Mouse (Mus musculus) midbrain, embryonic 12.5 days (tissue): Measurements from ENCODE around the gene Zdhhc11. TPM values are rescaled to one million over a fixed set of nuclear protein-coding genes. Genes with fewer than 3 reads are reported as not detected.
A peak's percentile ranks its signal among the peaks of the same experiment; 100 is the strongest.
"Not testable (repeated sequence)": the region's sequence is repeated elsewhere in the genome, so short reads cannot be mapped to it uniquely, and the experiment has no call there.

Experiments
- ATAC-seq: fragments of 200-750 bp; cut with Nextera tagmentation; 2 replicates; pipeline ENCODE4 v1.8.0; 2017; ENCODE audit warnings: low read depth, moderate TSS enrichment, moderate library complexity; ENCODE audit not compliant: low FRiP score
- H3K27ac ChIP-seq: fragments of 300-500 bp; sonication (generic); replicated peaks from 2 replicates; pipeline ENCODE4 v1.5.1; 2016; ENCODE audit warnings: mild to moderate bottlenecking
- H3K27me3 ChIP-seq: fragments of 300-500 bp; sonication (generic); 2 replicates; pipeline ENCODE4 v1.6.1; 2016; ENCODE audit warnings: mild to moderate bottlenecking
- H3K36me3 ChIP-seq: fragments of 300-500 bp; sonication (generic); 2 replicates; pipeline ENCODE4 v1.6.1; 2016
- H3K4me1 ChIP-seq: fragments of 300-500 bp; sonication (generic); 2 replicates; pipeline ENCODE4 v1.6.1; 2016
- H3K4me2 ChIP-seq: fragments of 300-500 bp; sonication (generic); replicated peaks from 2 replicates; pipeline ENCODE4 v1.6.1; 2016; ENCODE audit warnings: mild to moderate bottlenecking, moderate library complexity
- H3K4me3 ChIP-seq: fragments of 300-500 bp; sonication (generic); 2 replicates; pipeline ENCODE4 v1.5.1; 2016; ENCODE audit warnings: mild to moderate bottlenecking
- H3K9ac ChIP-seq: fragments of 300-500 bp; sonication (generic); replicated peaks from 2 replicates; pipeline ENCODE4 v1.6.1; 2016; ENCODE audit warnings: mild to moderate bottlenecking, moderate library complexity
- H3K9me3 ChIP-seq: fragments of 300-500 bp; sonication (generic); 2 replicates; pipeline ENCODE4 v1.6.1; 2016; ENCODE audit warnings: mild to moderate bottlenecking
- WGBS: fragments of 180-500 bp; shearing (Covaris S2); methylation state at CpG from one replicate; pipeline ENCODE4 v1.1.7; 2016; 5-methylcytosine and 5-hydroxymethylcytosine counted together
- polyA plus RNA-seq: library from polyadenylated mRNA; unstranded; fragments of >200 nt; fragmentation: Nextera tagmentation; extraction: Ambion mirVana; gene quantifications from 2 replicates; pipeline ENCODE4 v1.2.1, GENCODE M21; 2016

Zdhhc11 gene
- polyA plus RNA-seq, 1 experiment from 2014 or later: not detected

- peaks cover 13% of the 10 kb centered on the region; the same call in 1 of the 2 replicates for H3K4me1 ChIP-seq
- no peaks in the 10 kb centered on the region for H3K9me3 ChIP-seq
- H3K27me3 ChIP-seq: peaks cover 53% of the 10 kb centered on the region
- peak; percentile 94 for ATAC-seq
- peak within 1 kb of the TSS; percentile 95 for H3K4me2 ChIP-seq
- H3K4me3 ChIP-seq: peak within 1 kb of the TSS; percentile 53
- H3K27ac ChIP-seq: peak within 1 kb of the TSS; percentile 54; the same call in 1 of the 2 replicates
- under 1% methylated on average over 50 of the region's 56 CpGs for WGBS
- H3K36me3 ChIP-seq: no peaks in the 10 kb centered on the region
- H3K9ac ChIP-seq: peak within 1 kb of the TSS; percentile 43
Observed at GRCm38 (mm10) chr13:74008948-74009718, 45.5 kb downstream of the Zdhhc11 start, which contains the start of gene Tppp. Tppp (plus strand) TSS chr13:74009407.

GRCm38 (mm10) chr13:74009791-74010614, 46.4 kb downstream of the Zdhhc11 start:
- Histone ChIP-seq H3K27me3 (peaks cover 59% of the 10 kb centered on the region), H3K4me2 (peak overlapping the region; percentile 95)
- peak; percentile 67 for ATAC-seq

GRCm38 (mm10) chr13:74010678-74011077, 47.0 kb downstream of the Zdhhc11 start:
- H3K36me3 ChIP-seq: no peaks in the 10 kb centered on the region
- 18% methylated on average over 3 of the region's 3 CpGs for WGBS
- peak overlapping the region; percentile 95 for H3K4me2 ChIP-seq
- H3K4me3 ChIP-seq: peak overlapping the region; percentile 53
- 0 out of 2 replicates have a peak, but pooled peaks have one; percentile 17 for ATAC-seq
- peaks cover 13% of the 10 kb centered on the region; the same call in 1 of the 2 replicates for H3K4me1 ChIP-seq
- peak overlapping the region; percentile 54 for H3K27ac ChIP-seq
- peak overlapping the region; percentile 43; the same call in 1 of the 2 replicates for H3K9ac ChIP-seq
- no peaks in the 10 kb centered on the region for H3K9me3 ChIP-seq
- H3K27me3 ChIP-seq: peaks cover 59% of the 10 kb centered on the region

More at GRCm38 (mm10) chr13:74009791-74010614, 46.4 kb downstream of the Zdhhc11 start:
- peak overlapping the region; percentile 53 for H3K4me3 ChIP-seq
- peaks cover 13% of the 10 kb centered on the region; the same call in 1 of the 2 replicates for H3K4me1 ChIP-seq
- H3K9ac ChIP-seq: peak overlapping the region; percentile 43
- no peaks in the 10 kb centered on the region for H3K9me3 ChIP-seq
- H3K27ac ChIP-seq: peak overlapping the region; percentile 54
- H3K36me3 ChIP-seq: no peaks in the 10 kb centered on the region
- under 1% methylated on average over 55 of the region's 55 CpGs for WGBS

GRCm38 (mm10) chr13:74015908-74016307, 52.3 kb downstream of the Zdhhc11 start:
- Histone ChIP-seq H3K36me3 (no peaks in the 10 kb centered on the region), H3K9me3 (no peaks in the 10 kb centered on the region), H3K27ac (no peak overlapping the region), H3K9ac (no peak overlapping the region), H3K27me3 (peaks cover 27% of the 10 kb centered on the region), H3K4me1 (0 out of 2 replicates have a peak, but pooled peaks cover under 1% of the 10 kb centered on the region), H3K4me3 (no peak overlapping the region), H3K4me2 (no peak overlapping the region)
- WGBS: 74% methylated on average over 4 of the region's 4 CpGs
- no peak for ATAC-seq

GRCm38 (mm10) chr13:74017426-74017825, 53.8 kb downstream of the Zdhhc11 start:
- H3K4me1 ChIP-seq: no peaks in the 10 kb centered on the region
- H3K36me3 ChIP-seq: no peaks in the 10 kb centered on the region
- no peak overlapping the region for H3K4me3 ChIP-seq
- H3K27ac ChIP-seq: no peak overlapping the region
- H3K9me3 ChIP-seq: no peaks in the 10 kb centered on the region
- H3K4me2 ChIP-seq: no peak overlapping the region
- peaks cover 18% of the 10 kb centered on the region for H3K27me3 ChIP-seq
- no peak overlapping the region for H3K9ac ChIP-seq
- ATAC-seq: no peak
- 80% methylated on average over 4 of the region's 4 CpGs for WGBS

GRCm38 (mm10) chr13:74019006-74019405, 55.4 kb downstream of the Zdhhc11 start:
- H3K4me3 ChIP-seq, H3K27me3 ChIP-seq, H3K9ac ChIP-seq, H3K4me2 ChIP-seq, H3K9me3 ChIP-seq, H3K4me1 ChIP-seq, ATAC-seq, H3K36me3 ChIP-seq, H3K27ac ChIP-seq: not testable (repeated sequence)
- WGBS: 91% methylated on average over 8 of the region's 8 CpGs

- H3K36me3 ChIP-seq: no peaks in the 10 kb centered on the region
- H3K27ac ChIP-seq: no peak overlapping the region
- 0 out of 2 replicates have a peak, but pooled peaks cover 6% of the 10 kb centered on the region for H3K4me1 ChIP-seq
- 65% methylated on average over 4 of the region's 4 CpGs for WGBS
- no peak overlapping the region for H3K4me2 ChIP-seq
- no peaks in the 10 kb centered on the region for H3K9me3 ChIP-seq
- H3K27me3 ChIP-seq: no peaks in the 10 kb centered on the region
- ATAC-seq: no peak; the same call in 1 of the 2 replicates
- H3K9ac ChIP-seq: no peak overlapping the region
- no peak overlapping the region for H3K4me3 ChIP-seq
Observed at GRCm38 (mm10) chr13:74025151-74026081, 61.8 kb downstream of the Zdhhc11 start.

- ATAC-seq: peak; percentile 44; the same call in 1 of the 2 replicates
Observed at GRCm38 (mm10) chr13:74026215-74026614, 62.6 kb downstream of the Zdhhc11 start.

GRCm38 (mm10) chr13:74028116-74028515, 64.5 kb downstream of the Zdhhc11 start:
- H3K27me3 ChIP-seq: no peaks in the 10 kb centered on the region
- WGBS: 79% methylated on average over 2 of the region's 2 CpGs
- no peaks in the 10 kb centered on the region for H3K9me3 ChIP-seq
- ATAC-seq: no peak
- no peak overlapping the region for H3K4me2 ChIP-seq
- H3K4me1 ChIP-seq: 0 out of 2 replicates have a peak, but pooled peaks cover 6% of the 10 kb centered on the region
- H3K9ac ChIP-seq: no peak overlapping the region
- H3K36me3 ChIP-seq: no peaks in the 10 kb centered on the region
- H3K4me3 ChIP-seq: no peak overlapping the region
- H3K27ac ChIP-seq: no peak overlapping the region

More at GRCm38 (mm10) chr13:74026215-74026614, 62.6 kb downstream of the Zdhhc11 start:
- H3K4me1 ChIP-seq: 0 out of 2 replicates have a peak, but pooled peaks cover 6% of the 10 kb centered on the region
- H3K27me3 ChIP-seq: no peaks in the 10 kb centered on the region
- H3K9me3 ChIP-seq: no peaks in the 10 kb centered on the region
- H3K9ac ChIP-seq: no peak overlapping the region
- no peaks in the 10 kb centered on the region for H3K36me3 ChIP-seq
- no peak overlapping the region for H3K27ac ChIP-seq
- H3K4me3 ChIP-seq: no peak overlapping the region
- 4% methylated on average over 2 of the region's 2 CpGs for WGBS
- H3K4me2 ChIP-seq: no peak overlapping the region

GRCm38 (mm10) chr13:74029013-74029412, 65.4 kb downstream of the Zdhhc11 start:
- H3K4me1 ChIP-seq: 0 out of 2 replicates have a peak, but pooled peaks cover 6% of the 10 kb centered on the region
- H3K9me3 ChIP-seq: no peaks in the 10 kb centered on the region
- no peak overlapping the region for H3K4me2 ChIP-seq
- H3K9ac ChIP-seq: no peak overlapping the region
- H3K27ac ChIP-seq: no peak overlapping the region
- ATAC-seq: no peak
- no peak overlapping the region for H3K4me3 ChIP-seq
- H3K27me3 ChIP-seq: no peaks in the 10 kb centered on the region
- WGBS: 87% methylated on average over 2 of the region's 2 CpGs
- no peaks in the 10 kb centered on the region for H3K36me3 ChIP-seq

GRCm38 (mm10) chr13:74030691-74031090, 67.0 kb downstream of the Zdhhc11 start:
- Histone ChIP-seq H3K4me3 (no peak overlapping the region), H3K27ac (no peak overlapping the region), H3K27me3 (no peaks in the 10 kb centered on the region), H3K4me2 (no peak overlapping the region), H3K4me1 (no peaks in the 10 kb centered on the region), H3K36me3 (no peaks in the 10 kb centered on the region), H3K9ac (no peak overlapping the region), H3K9me3 (no peaks in the 10 kb centered on the region)
- WGBS: 85% methylated on average over 7 of the region's 7 CpGs
- no peak for ATAC-seq
